Mouse (Mus musculus) heart, embryonic 10.5 days (tissue): ENCODE data around the gene Eif4g2. TPM values are rescaled to one million over a fixed set of nuclear protein-coding genes. Genes with fewer than 3 reads are reported as not detected.

Experiments used
- DNase-seq: peaks from one replicate; pipeline ENCODE4 v3.0.0-alpha.2; 2017; ENCODE audit warnings: low spot score
- H3K27ac ChIP-seq: fragments of 300-500 bp; sonication (generic); 2 replicates; pipeline ENCODE4 v1.5.1; 2016; ENCODE audit warnings: mild to moderate bottlenecking
- H3K27me3 ChIP-seq: fragments of 300-500 bp; sonication (generic); 2 replicates; pipeline ENCODE4 v1.6.1; 2016; ENCODE audit warnings: mild to moderate bottlenecking; ENCODE audit not compliant: poor library complexity, insufficient read depth, severe bottlenecking
- H3K36me3 ChIP-seq: fragments of 300-500 bp; sonication (generic); 2 replicates; pipeline ENCODE4 v1.6.1; 2016; ENCODE audit warnings: mild to moderate bottlenecking, moderate library complexity
- H3K4me1 ChIP-seq: fragments of 300-500 bp; sonication (generic); 2 replicates; pipeline ENCODE4 v1.6.1; 2016; ENCODE audit warnings: mild to moderate bottlenecking
- H3K4me3 ChIP-seq: fragments of 300-500 bp; sonication (generic); 2 replicates; pipeline ENCODE4 v1.5.1; 2016; ENCODE audit warnings: mild to moderate bottlenecking, moderate library complexity
- H3K9me3 ChIP-seq: fragments of 300-500 bp; sonication (generic); 2 replicates; pipeline ENCODE4 v1.6.1; 2016; ENCODE audit warnings: mild to moderate bottlenecking, moderate library complexity
- WGBS: fragments of 180-500 bp; shearing (Covaris S2); methylation state at CpG from one replicate; pipeline ENCODE4 v1.1.7; 2016; 5-methylcytosine and 5-hydroxymethylcytosine counted together
- polyA plus RNA-seq: library from polyadenylated mRNA; unstranded; fragments of >200 nt; fragmentation: Nextera tagmentation; extraction: Ambion mirVana; gene quantifications from 2 replicates; pipeline ENCODE4 v1.2.1, GENCODE M21; 2016

Eif4g2 gene
- polyA plus RNA-seq, 1 experiment from 2014 or later: 925 TPM

- Histone ChIP-seq H3K4me1 (peaks cover 45% of the 10 kb centered on the region), H3K4me3 (no peak overlapping the region), H3K9me3 (no peaks in the 10 kb centered on the region), H3K27ac (peak overlapping the region; percentile 82), H3K36me3 (peaks cover 55% of the 10 kb centered on the region), H3K27me3 (no peaks in the 10 kb centered on the region)
- WGBS: 35% methylated on average over 3 of the region's 3 CpGs
- DNase-seq: no peak
Observed at GRCm38 (mm10) chr7:111055984-111056657, 26.7 kb downstream of the Eif4g2 start.

GRCm38 (mm10) chr7:111055221-111055620 lies 27.6 kb downstream of the Eif4g2 start:
- Histone ChIP-seq H3K27ac (peak overlapping the region; percentile 82), H3K27me3 (no peaks in the 10 kb centered on the region), H3K4me3 (no peak overlapping the region; the same call in 1 of the 2 replicates), H3K36me3 (peaks cover 63% of the 10 kb centered on the region), H3K4me1 (peaks cover 45% of the 10 kb centered on the region), H3K9me3 (no peaks in the 10 kb centered on the region)
- 59% methylated on average over 19 of the region's 19 CpGs for WGBS
- DNase-seq: peak; percentile 88

DNA sequence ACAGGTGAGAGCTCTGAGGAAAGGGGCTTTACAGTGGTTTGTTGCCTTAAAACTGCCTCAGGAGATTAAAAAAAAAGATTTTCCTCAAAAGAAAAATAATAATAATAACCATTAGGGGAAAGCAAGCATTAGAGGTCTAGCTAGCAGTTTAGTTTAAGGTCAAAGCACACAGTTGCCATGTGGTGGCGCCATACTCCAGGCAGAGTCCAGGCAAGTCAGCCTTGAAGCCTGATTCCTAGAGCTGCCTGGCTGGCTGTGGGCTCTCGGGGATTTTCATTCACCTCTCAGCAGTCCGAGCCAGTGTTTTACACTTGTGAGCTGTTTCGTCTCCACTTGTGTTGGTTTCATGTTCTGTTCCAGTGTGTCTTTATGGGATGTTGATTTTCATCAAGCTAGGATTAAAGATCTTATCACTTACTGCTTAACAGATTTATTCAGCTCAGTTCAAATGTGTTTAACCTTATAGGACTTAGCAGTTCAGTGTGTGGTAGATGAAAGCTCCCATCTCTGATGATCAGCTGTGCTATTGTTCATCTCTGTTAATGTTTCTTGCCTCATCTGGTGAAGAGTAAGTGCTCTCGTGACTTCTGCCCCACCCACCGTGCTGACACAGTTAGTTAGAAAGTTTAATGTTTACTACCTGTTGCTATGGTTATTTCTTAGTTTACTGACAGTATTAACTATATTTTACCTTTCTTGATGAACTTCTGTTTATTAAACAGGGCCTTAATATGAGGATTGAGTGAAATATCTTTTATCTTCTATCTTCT lies 33.0 kb downstream of the Eif4g2 start:
- Histone ChIP-seq H3K4me3 (no peak overlapping the region), H3K4me1 (peaks cover 27% of the 10 kb centered on the region), H3K27ac (no peak overlapping the region), H3K27me3 (no peaks in the 10 kb centered on the region), H3K36me3 (peaks cover 89% of the 10 kb centered on the region), H3K9me3 (no peaks in the 10 kb centered on the region)
- no peak for DNase-seq
- 56% methylated on average over 6 of the region's 6 CpGs for WGBS

GRCm38 (mm10) chr7:111048920-111049319 lies 33.9 kb downstream of the Eif4g2 start:
- no peak for DNase-seq
- WGBS: 91% methylated on average over 5 of the region's 5 CpGs
- no peaks in the 10 kb centered on the region for H3K27me3 ChIP-seq
- H3K36me3 ChIP-seq: peaks cover 89% of the 10 kb centered on the region
- H3K9me3 ChIP-seq: no peaks in the 10 kb centered on the region
- H3K4me3 ChIP-seq: no peak overlapping the region
- H3K4me1 ChIP-seq: peaks cover 18% of the 10 kb centered on the region
- H3K27ac ChIP-seq: no peak overlapping the region

- Histone ChIP-seq H3K4me3 (peak overlapping the region; percentile 84), H3K27ac (peak overlapping the region; percentile 97), H3K9me3 (no peaks in the 10 kb centered on the region), H3K4me1 (peaks cover 20% of the 10 kb centered on the region), H3K27me3 (no peaks in the 10 kb centered on the region), H3K36me3 (peaks cover 33% of the 10 kb centered on the region)
- no peak for DNase-seq
- WGBS: under 1% methylated on average over 29 of the region's 29 CpGs
Observed at GRCm38 (mm10) chr7:111029046-111029553, 53.7 kb downstream of the Eif4g2 start.

- 8% methylated on average over 45 of the region's 45 CpGs for WGBS
- Histone ChIP-seq H3K4me3 (peak within 1 kb of the TSS; percentile 84), H3K27ac (peak within 1 kb of the TSS; percentile 97)
Observed at GRCm38 (mm10) chr7:111028281-111029045, 54.4 kb downstream of the Eif4g2 start, which contains the start of gene Ctr9. TSS of gene Ctr9 (plus strand) at chr7:111028951.

GRCm38 (mm10) chr7:111024912-111025311 lies 57.9 kb downstream of the Eif4g2 start:
- H3K9me3 ChIP-seq: no peaks in the 10 kb centered on the region
- H3K27ac ChIP-seq: no peak overlapping the region
- H3K27me3 ChIP-seq: no peaks in the 10 kb centered on the region
- no peak overlapping the region for H3K4me3 ChIP-seq
- peaks cover 20% of the 10 kb centered on the region for H3K4me1 ChIP-seq
- WGBS: 54% methylated on average over 4 of the region's 4 CpGs
- no peak for DNase-seq
- no peaks in the 10 kb centered on the region for H3K36me3 ChIP-seq

More at GRCm38 (mm10) chr7:111028281-111029045, 54.4 kb downstream of the Eif4g2 start, which contains the start of gene Ctr9:
- peaks cover 23% of the 10 kb centered on the region for H3K4me1 ChIP-seq
- peaks cover 28% of the 10 kb centered on the region for H3K36me3 ChIP-seq
- no peaks in the 10 kb centered on the region for H3K27me3 ChIP-seq
- no peaks in the 10 kb centered on the region for H3K9me3 ChIP-seq
- peak; percentile 96 for DNase-seq

DNA sequence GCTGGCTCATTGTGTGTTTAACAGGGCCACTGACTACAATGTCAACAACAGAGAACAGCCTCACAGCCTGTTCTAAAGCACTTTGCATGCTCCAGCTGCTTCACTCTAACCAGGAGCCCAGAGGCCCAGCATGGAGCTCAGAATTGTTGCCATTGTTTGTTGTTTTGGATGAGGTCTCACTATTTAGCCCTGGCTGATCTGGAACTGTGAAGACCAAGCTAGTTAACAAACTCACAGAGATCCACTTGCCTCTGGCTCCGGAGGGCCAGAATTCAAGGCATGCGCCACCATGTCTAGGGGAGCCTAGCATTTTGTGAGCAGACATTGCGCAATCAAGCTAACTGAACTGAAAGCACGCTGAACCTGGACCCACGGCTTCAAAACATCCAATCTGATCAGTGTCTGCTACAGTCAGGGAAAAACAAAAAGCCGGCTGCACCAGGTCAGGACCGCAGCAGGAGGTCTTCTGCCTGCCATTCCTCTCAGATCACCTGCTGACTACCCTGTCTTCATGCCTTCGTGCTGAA lies 58.7 kb downstream of the Eif4g2 start:
- Histone ChIP-seq H3K9me3 (no peaks in the 10 kb centered on the region), H3K27ac (peak overlapping the region; percentile 38; the same call in 1 of the 2 replicates), H3K36me3 (no peaks in the 10 kb centered on the region), H3K4me3 (no peak overlapping the region), H3K4me1 (peaks cover 14% of the 10 kb centered on the region), H3K27me3 (no peaks in the 10 kb centered on the region)
- 29% methylated on average over 8 of the region's 8 CpGs for WGBS
- DNase-seq: no peak

DNA sequence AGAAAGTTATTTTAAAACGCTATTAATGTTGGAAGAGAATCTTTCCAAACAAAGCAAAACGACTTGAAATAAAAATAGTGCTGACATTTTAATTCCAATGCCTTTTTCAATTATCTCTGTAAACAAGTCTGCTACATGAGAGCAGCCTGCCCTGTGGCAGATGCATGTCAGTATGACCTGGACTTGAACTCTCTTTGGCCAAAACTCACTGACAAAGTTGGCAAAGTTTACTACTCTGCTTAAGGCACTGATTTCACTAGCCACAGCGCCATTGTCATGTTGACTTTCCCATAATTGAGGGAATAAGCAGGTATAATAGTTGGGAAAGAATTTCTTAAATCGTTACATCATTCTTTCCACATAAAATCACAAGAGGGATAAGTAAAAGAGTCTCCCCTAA lies 62.0 kb downstream of the Eif4g2 start:
- no peaks in the 10 kb centered on the region for H3K36me3 ChIP-seq
- H3K27ac ChIP-seq: no peak overlapping the region
- H3K9me3 ChIP-seq: no peaks in the 10 kb centered on the region
- H3K27me3 ChIP-seq: no peaks in the 10 kb centered on the region
- no peak overlapping the region for H3K4me3 ChIP-seq
- 73% methylated on average over 4 of the region's 4 CpGs for WGBS
- no peak for DNase-seq
- H3K4me1 ChIP-seq: peaks cover 14% of the 10 kb centered on the region

Other genes starting within 250 kb of the Eif4g2 start
- 29.3 and 31.6 TPM in 2 replicates for gene Rnf141, start 238.6 kb downstream of the Eif4g2 start, polyA plus RNA-seq
- gene Lyve1, start 219.8 kb downstream of the Eif4g2 start, polyA plus RNA-seq: 1.6 and 3.6 TPM in 2 replicates
- gene Mrvi1, start 100.6 kb downstream of the Eif4g2 start, polyA plus RNA-seq: 5.1 and 6.5 TPM in 2 replicates
- 52.3 and 63.1 TPM in 2 replicates for gene Ctr9, start 54.1 kb downstream of the Eif4g2 start, polyA plus RNA-seq